Mouse (Mus musculus): ENCODE results near the gene 1520401A03Rik. TPM values are rescaled to one million over a fixed set of nuclear protein-coding genes. Genes with fewer than 3 reads are reported as not detected.
A peak's percentile ranks its signal among the peaks of the same experiment; 100 is the strongest.

1520401A03Rik gene
- total RNA-seq, 2 experiments from 2014 or later = 0.10 TPM; not detected in 1

- DNase-seq (ENCODE audit: low spot score in 2 of 2) = no peak
- intact Hi-C loops (cut with DNase I) = no loop called here
These were observed 22.1 kb upstream of the 1520401A03Rik start for GRCm38 (mm10) chr17:23744651-23745050.

GRCm38 (mm10) chr17:23744076-23744475 is 21.5 kb upstream of the 1520401A03Rik start:
- intact Hi-C loops (cut with DNase I) = no loop called here
- no peak for DNase-seq (ENCODE audit: low spot score in 2 of 2)

GRCm38 (mm10) chr17:23742941-23743340 is 20.4 kb upstream of the 1520401A03Rik start:
- DNase-seq (ENCODE audit: low spot score in 2 of 2) = no peak
- intact Hi-C loops (cut with DNase I) = no loop called here

GRCm38 (mm10) chr17:23742210-23742793 is 19.7 kb upstream of the 1520401A03Rik start:
- intact Hi-C loops (cut with DNase I) = no loop called here
- DNase-seq (ENCODE audit: low spot score in 2 of 2) = no peak

GRCm38 (mm10) chr17:23741359-23742209 is 19.0 kb upstream of the 1520401A03Rik start:
- intact Hi-C loops (cut with DNase I) = no loop called here
- no peak for DNase-seq (ENCODE audit: low spot score in 2 of 2)

- no peak for DNase-seq (ENCODE audit: low spot score in 2 of 2)
- intact Hi-C loops (cut with DNase I) = no loop called here
These were observed 18.0 kb upstream of the 1520401A03Rik start, which contains the start of gene Paqr4 for GRCm38 (mm10) chr17:23740598-23741021. TSS of gene Paqr4 (minus strand) at chr17:23740867.

GRCm38 (mm10) chr17:23740136-23740584 is 17.6 kb upstream of the 1520401A03Rik start:
- intact Hi-C loops (cut with DNase I) = no loop called here
- peak; percentile 93 to 94 for DNase-seq (ENCODE audit: low spot score in 2 of 2)

- peak in 1 of 2 experiments; percentile 54 for DNase-seq (ENCODE audit: low spot score in 2 of 2)
- intact Hi-C loops (cut with DNase I) = no loop called here
These were observed 16.9 kb upstream of the 1520401A03Rik start for GRCm38 (mm10) chr17:23739202-23740135.

- intact Hi-C loops (cut with DNase I) = no loop called here
- DNase-seq (ENCODE audit: low spot score in 2 of 2) = no peak
These were observed 16.2 kb upstream of the 1520401A03Rik start for GRCm38 (mm10) chr17:23738836-23739201.

- no peak for DNase-seq (ENCODE audit: low spot score in 2 of 2)
- intact Hi-C loops (cut with DNase I) = no loop called here
These were observed 15.2 kb upstream of the 1520401A03Rik start for GRCm38 (mm10) chr17:23737493-23738445.

- intact Hi-C loops (cut with DNase I) = no loop called here
- no peak for DNase-seq (ENCODE audit: low spot score in 2 of 2)
These were observed 11.8 kb upstream of the 1520401A03Rik start for GRCm38 (mm10) chr17:23734341-23734740.

- no peak for DNase-seq (ENCODE audit: low spot score in 2 of 2)
These were observed 7.9 kb upstream of the 1520401A03Rik start for GRCm38 (mm10) chr17:23730441-23730840.

GRCm38 (mm10) chr17:23726758-23727142 is 4.2 kb upstream of the 1520401A03Rik start:
- intact Hi-C loops (cut with DNase I) = no loop called here
- DNase-seq (ENCODE audit: low spot score in 2 of 2) = peak; percentile 58 to 60

More at GRCm38 (mm10) chr17:23730441-23730840, 7.9 kb upstream of the 1520401A03Rik start:
- intact Hi-C loops (cut with DNase I) = no loop called here

GRCm38 (mm10) chr17:23725999-23726757 is 3.6 kb upstream of the 1520401A03Rik start, which contains the start of gene Pkmyt1:
TSS of gene Pkmyt1 (plus strand) at chr17:23726336.
- peak; percentile 92 to 94 for DNase-seq (ENCODE audit: low spot score in 2 of 2)

GRCm38 (mm10) chr17:23725477-23725876 is 2.9 kb upstream of the 1520401A03Rik start:
- intact Hi-C loops (cut with DNase I) = no loop called here
- no peak for DNase-seq (ENCODE audit: low spot score in 2 of 2)

More at GRCm38 (mm10) chr17:23725999-23726757, 3.6 kb upstream of the 1520401A03Rik start, which contains the start of gene Pkmyt1:
- intact Hi-C loops (cut with DNase I) = no loop called here

GRCm38 (mm10) chr17:23721886-23722285 is 697 bp downstream of the 1520401A03Rik start:
- DNase-seq (ENCODE audit: low spot score in 2 of 2) = no peak
- intact Hi-C loops (cut with DNase I) = no loop called here

- DNase-seq (ENCODE audit: low spot score in 2 of 2) = no peak
- intact Hi-C loops (cut with DNase I) = no loop called here
These were observed 3.1 kb downstream of the 1520401A03Rik start for GRCm38 (mm10) chr17:23719455-23719854.

GRCm38 (mm10) chr17:23717003-23717402 is 5.6 kb downstream of the 1520401A03Rik start:
- no peak for DNase-seq (ENCODE audit: low spot score in 2 of 2)
- intact Hi-C loops (cut with DNase I) = no loop called here
